Mouse (Mus musculus) lung, postnatal 0 days (tissue): ENCODE measurements at regions not wholly inside any gene's neighbourhood (a gene's known extent, or its start where the extent isn't known, plus 50 kb on each side); places are given as distances from the start of the nearest gene placed in this dataset.

Experiments
- CTCF ChIP-seq: IDR thresholded peaks from 2 replicates; pipeline ENCODE4 v1.5.1; 2016; ENCODE audit warnings: antibody characterized with exemption, mild to moderate bottlenecking
- EP300 ChIP-seq: IDR thresholded peaks from 2 replicates; pipeline ENCODE4 v1.6.1; 2016; ENCODE audit warnings: antibody characterized with exemption, mild to moderate bottlenecking, control low read depth

- TF ChIP-seq EP300, result no peak
- TF ChIP-seq CTCF, result no peak
Observed at GRCm38 (mm10) chr5:25624029-25624428, 81.6 kb downstream of the Xrcc2 start.
